Mouse (Mus musculus): ENCODE results near the gene Ddx42.

Ddx42 gene

GRCm38 (mm10) chr11:106267871-106268270 lies 51.1 kb downstream of the Ddx42 start:
- CTCF ChIA-PET, result interaction anchor here (0.6 to 0.7 kb wide), 2 partner anchors 31 to 75 kb away, joined by 4 to 8 read pairs; no protein-coding TSS in a partner anchor

DNA sequence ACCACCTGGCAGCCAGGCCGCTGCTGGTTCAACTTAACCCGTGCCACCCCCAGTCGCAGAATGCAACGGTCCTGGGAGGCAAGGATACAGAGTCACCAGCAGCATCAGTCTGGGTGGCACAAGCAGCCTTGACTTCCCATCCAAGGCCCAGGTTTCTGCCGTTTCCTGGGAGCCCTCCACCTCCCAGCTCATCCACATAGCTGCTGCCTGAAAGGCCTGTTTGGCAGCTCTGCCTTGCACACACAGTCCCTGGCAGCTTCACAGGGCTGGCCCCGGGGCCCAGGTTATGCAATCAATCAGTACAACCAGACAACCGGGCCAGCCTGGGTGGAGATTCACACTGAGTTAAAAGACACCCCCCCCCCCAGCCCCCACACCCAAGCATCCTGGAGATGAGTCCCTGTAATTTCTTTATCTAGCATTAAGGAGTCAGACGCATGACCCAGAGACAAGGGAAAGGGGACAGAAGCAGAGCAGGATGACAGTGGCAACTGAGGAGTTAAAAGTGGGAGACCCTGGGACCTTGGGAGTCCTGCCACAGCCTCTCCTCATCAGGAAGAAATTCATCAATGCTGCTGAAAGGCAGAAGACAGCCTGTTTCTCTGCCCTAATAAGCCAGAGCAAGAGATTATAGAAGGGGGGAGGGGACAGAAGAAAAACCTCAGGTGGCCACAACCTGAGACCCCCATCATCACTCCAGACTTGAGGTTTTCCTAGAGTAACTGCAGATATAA lies 51.8 kb downstream of the Ddx42 start:
- CTCF ChIA-PET, result interaction anchor here (0.6 to 0.7 kb wide), 3 partner anchors 31 to 75 kb away, joined by 4 to 8 read pairs (median 4); no protein-coding TSS in a partner anchor

DNA sequence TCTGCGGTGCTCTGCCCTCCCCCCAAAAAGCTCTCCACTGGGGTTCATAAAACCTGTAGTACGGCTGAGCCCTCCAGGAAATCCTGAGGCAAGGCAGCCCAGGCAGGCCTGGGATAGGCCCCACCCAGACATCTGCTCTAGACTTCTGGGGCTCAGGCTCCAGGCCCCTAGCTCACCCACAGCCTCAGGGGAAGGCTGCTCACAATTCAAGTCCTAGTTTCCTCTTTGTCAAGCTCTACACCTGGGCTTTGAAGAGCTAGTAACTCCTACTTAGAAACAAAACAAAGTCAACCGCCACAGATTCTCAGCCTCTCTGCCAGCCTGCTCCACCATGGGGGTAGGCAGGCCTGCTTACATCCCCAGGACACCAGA lies 52.3 kb downstream of the Ddx42 start:
- CTCF ChIA-PET, result no interaction called here

GRCm38 (mm10) chr11:106271131-106271793 lies 54.5 kb downstream of the Ddx42 start:
- CTCF ChIA-PET, result interaction anchor here (0.7 kb wide), 1 partner anchor 13 kb away, joined by 3 read pairs; no protein-coding TSS in a partner anchor

DNA sequence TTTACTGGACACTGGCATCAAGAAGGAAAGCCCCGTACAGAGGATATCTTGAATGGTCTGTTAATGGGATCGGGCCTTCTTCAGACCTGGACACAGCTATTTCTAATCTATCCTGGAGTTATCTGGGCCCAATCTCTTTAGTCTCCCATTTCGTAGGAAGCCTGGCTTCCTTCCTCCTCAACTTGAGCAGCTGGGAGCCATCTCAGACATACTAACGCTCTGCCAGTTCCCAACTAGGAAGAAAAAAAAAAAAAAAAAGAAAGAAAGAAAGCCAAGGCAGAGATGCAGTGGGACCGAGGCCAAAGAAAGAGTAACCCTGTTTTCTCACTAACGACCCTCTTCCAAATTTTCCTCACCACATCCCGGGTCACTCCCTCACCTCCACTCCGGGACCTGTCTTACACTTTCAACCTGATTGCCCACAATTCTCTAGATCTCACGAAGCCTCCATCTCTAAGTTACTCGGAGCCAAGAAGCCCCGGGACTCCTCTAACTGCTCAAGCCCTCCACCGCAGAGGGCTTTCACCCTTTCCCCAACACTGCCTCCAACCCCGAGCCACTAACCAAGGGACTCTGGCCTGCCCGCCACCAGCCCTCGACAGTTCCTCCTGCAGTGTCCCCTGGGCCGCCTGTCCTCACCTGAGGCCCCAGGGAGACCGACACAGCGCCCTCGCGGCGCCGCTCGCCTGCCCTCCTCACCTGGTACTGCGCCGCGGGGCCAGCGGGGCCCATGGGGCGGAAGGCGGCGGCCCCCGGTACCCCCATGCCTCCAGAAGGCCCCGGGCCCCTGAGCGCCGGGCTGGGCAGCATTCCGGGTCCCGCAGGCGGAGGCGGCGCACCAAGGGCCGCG lies 55.3 kb downstream of the Ddx42 start:
- CTCF ChIA-PET, result interaction anchor here (0.7 kb wide), 1 partner anchor 13 kb away, joined by 3 read pairs; no protein-coding TSS in a partner anchor

- CTCF ChIA-PET, result interaction anchor here (0.6 kb wide), 1 partner anchor 856 kb away, joined by 6 read pairs; no protein-coding TSS in a partner anchor
Observed at GRCm38 (mm10) chr11:106272644-106273310, 56.1 kb downstream of the Ddx42 start, which contains the start of gene Smarcd2. Gene Smarcd2 (minus strand): TSS chr11:106272972.

- CTCF ChIA-PET, result interaction anchor here (0.6 kb wide), 1 partner anchor 856 kb away, joined by 6 read pairs; no protein-coding TSS in a partner anchor
Observed at GRCm38 (mm10) chr11:106273311-106273684, 56.6 kb downstream of the Ddx42 start.

DNA sequence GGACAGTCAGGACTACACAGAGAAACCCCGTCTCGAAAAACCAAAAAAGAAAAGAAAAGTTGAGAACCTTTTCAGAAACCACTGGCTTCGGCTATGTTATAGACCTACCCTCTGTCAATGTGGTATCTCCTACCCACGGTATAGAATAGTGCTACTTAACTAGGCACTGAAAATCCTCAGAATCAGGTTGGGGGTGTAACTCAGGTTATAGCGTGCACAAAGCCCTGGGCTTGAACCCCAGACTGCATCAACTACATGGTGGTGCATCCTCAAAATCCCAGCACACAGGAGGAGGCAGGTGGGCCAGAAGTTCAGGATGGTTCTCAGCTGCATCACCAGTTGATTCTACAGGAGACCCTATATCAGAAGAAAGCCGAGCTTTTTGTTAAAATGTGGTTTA lies 57.1 kb downstream of the Ddx42 start:
- CTCF ChIA-PET, result interaction anchor here (0.6 kb wide), 1 partner anchor 45 kb away, joined by 12 read pairs; no protein-coding TSS in a partner anchor

DNA sequence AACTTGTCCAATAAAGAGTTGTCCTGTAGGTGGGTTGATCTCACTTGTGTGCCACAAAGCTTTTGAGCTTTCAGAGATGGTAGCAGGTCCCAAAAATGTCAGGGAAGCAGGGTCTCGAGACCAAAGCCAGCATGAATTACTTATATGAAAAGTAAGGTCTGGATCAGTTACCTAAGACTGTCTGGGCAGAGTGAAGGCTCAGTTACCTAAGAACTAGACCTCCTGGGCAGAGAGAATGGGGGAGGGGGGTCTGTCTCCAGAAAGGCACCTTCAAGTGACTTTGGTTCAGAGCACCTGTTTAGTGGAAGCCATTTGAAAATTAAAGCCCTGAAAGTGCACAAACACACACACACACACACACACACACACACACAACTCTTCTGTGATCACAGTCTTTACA lies 57.6 kb downstream of the Ddx42 start:
- CTCF ChIA-PET, result interaction anchor here (0.6 kb wide), 1 partner anchor 44 kb away, joined by 12 read pairs; no protein-coding TSS in a partner anchor

- CTCF ChIA-PET, result interaction anchor here (0.8 kb wide), 1 partner anchor 79 kb away, joined by 4 read pairs; no protein-coding TSS in a partner anchor
Observed at GRCm38 (mm10) chr11:106274971-106275411, 58.3 kb downstream of the Ddx42 start.

DNA sequence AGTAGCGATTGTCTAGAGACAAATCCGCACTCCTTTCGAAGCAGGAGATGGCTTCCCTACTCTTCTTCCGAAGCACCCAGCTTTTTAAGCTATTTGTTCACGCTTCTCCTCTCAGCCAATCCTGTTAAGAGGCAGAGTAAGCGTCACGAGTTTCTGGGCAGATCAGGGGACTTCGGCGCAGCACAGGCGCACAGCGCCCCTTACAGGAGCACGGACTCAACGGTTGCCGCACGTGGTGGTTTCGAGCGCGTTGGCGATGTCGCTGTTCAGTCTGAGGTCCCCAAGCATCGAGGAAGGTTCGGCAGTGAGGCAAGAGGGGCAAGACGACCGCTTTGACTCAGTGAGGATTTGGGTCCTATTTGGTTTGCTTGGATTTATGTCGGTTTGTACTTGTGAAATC lies 59.7 kb downstream of the Ddx42 start, which contains the start of gene Tcam1:
Tcam1 (plus strand) TSS at position 219 of the 400 bp plus-strand sequence.
- CTCF ChIA-PET, result interaction anchor here (0.6 kb wide), 1 partner anchor 831 kb away, joined by 6 read pairs; no protein-coding TSS in a partner anchor

DNA sequence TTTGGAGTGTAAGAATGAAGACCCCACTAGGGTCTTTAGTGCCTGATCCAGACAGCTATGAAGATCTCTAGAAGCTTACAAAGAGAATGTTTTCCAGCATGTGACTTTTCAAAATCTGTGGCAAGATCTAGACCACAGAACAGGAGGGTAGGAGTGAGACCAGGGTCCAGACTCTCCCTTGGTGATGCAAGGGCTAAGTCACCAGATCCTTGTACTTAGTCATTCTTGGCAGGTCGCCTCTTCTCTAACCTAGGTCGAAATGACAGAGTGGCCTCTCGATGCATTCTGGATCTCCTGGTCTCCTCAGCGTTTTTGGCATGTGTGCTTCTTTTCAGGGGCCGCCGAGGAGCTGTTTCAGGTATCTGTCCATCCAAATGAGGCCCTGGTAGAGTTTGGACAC lies 65.7 kb downstream of the Ddx42 start:
- CTCF ChIA-PET, result no interaction called here

DNA sequence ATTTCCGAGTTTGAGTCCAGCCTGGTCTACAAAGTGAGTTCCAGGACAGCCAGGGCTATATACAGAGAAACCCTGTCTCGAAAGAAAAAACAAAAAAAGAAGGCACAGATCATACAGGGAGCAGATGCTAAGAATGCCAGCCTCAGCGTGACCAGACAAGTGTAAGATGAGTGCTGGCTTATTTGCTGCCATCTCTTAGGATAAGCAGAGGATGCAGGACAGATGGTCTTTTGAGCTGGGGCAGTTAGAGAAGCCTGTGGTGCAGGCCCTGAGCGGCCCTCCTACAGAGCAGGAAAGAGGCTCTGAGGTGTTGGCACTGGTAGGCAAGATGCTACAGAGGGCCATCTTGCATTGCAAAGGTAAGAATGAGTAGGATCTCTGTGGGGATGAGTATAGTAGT lies 66.6 kb downstream of the Ddx42 start:
- CTCF ChIA-PET, result no interaction called here

DNA sequence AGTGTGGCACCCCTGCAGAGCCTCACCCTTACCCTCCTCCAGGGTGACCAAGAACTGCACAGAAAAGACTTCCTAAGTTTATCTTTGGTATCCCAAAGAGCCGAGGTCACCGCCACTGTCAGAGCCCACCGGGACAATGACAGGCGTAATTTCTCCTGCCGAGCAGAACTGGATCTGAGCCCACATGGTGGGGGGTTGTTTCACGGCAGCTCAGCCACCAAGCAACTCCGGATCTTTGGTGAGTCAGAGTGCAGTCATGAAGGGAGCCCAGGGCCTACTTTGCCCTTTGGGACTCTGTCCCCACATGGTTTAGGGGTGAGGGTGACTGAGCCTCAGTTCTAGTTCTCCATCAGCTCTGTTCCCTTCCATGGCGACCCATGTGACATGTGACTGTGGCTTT lies 67.4 kb downstream of the Ddx42 start:
- CTCF ChIA-PET, result no interaction called here

- CTCF ChIA-PET, result no interaction called here
Observed at GRCm38 (mm10) chr11:106286206-106286605, 69.5 kb downstream of the Ddx42 start.

GRCm38 (mm10) chr11:106286987-106287386 lies 70.3 kb downstream of the Ddx42 start:
- CTCF ChIA-PET, result no interaction called here

DNA sequence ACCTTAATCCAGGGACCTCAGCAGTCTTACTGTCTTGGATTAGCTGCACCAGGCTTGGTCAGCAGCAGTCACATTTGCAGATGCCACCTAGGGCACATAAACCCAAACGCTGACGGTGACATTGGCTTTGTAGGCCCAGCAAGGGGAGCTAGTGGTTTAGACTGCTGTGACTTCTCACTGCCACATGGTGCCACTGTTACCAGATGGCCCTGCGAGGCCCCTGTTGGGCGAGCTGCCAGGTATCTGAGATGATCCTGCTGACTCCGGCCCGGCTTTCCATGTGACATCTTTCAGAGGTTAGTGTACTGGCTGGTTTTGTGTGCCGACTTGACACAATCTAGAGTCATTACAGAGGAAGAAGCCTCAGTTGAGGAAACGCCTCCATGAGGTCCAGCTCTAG lies 72.6 kb downstream of the Ddx42 start:
- CTCF ChIA-PET, result no interaction called here

- CTCF ChIA-PET, result no interaction called here
Observed at GRCm38 (mm10) chr11:106290376-106290775, 73.7 kb downstream of the Ddx42 start.

GRCm38 (mm10) chr11:106291861-106292260 lies 75.1 kb downstream of the Ddx42 start:
- CTCF ChIA-PET, result no interaction called here
